Mouse (Mus musculus) MN1 (cell line): Measurements from ENCODE around the gene Myo15.
A peak's percentile ranks its signal among the peaks of the same experiment; 100 is the strongest.
"Not testable (repeated sequence)": the region's sequence is repeated elsewhere in the genome, so short reads cannot be mapped to it uniquely, and the experiment has no call there.

Experiments used
- DNase-seq: peaks from one replicate; pipeline ENCODE4 v3.0.0-alpha.2; 2016; ENCODE audit warnings: low spot score

Gene Myo15

DNA sequence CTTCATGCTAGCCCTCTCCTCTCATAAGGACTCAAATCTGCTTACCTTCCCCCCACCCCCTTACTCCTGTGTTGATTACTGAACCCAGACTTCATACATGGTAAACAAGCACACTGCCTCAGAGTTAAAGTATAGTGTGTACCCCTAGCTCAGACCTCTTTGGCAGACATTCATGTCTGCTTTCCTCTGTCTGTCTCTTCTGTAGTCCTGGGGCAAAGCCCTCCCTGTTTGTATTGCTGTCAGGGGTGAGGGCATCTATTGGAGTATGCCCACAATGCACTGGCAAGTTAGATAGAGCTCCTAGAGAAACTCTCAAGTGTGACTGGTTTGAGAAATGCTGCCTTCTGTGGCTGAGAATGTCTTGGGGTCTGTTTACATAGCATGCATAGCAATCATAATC, 84.0 kb downstream of the Myo15 start:
- DNase-seq: peak; percentile 4

DNA sequence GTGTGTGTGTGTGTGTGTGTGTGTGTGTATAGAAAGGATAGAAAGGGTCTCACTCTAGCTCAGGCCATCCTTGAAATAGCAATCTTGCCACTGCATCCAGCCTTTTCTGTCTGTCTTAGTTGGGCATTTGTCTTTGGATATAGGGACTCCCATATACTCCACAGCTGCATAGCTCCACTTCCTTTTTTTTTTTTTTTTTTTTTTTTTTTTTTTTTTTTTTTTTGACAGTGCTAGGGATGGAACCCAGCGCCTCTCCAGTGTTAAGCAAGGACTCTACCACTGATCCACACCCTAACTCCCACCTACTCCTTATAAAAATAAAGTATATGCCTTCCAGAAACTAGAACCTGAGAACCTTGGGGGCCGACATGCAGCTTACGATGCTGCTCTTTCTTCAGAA, 88.5 kb downstream of the Myo15 start:
- no peak for DNase-seq

DNA sequence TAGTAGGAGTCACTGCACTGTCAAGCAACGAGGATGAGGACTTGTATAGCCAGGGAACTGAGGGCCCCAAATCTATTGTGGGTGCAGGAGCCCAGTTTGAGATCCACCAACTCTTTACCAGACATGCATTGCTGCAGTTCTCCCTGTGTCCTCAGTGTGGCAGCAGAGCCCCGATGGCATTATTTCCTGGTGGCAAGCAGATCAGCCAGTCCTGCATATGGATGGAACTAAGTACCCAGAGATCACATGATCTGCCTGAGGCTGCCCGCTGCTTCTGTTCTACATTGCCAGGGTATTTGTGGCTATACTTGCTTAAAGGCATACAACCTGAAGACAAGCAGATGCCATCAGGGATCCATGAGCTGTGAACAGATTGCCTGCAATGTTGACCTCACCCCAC, 90.2 kb downstream of the Myo15 start:
- DNase-seq: peak; percentile 78

DNA sequence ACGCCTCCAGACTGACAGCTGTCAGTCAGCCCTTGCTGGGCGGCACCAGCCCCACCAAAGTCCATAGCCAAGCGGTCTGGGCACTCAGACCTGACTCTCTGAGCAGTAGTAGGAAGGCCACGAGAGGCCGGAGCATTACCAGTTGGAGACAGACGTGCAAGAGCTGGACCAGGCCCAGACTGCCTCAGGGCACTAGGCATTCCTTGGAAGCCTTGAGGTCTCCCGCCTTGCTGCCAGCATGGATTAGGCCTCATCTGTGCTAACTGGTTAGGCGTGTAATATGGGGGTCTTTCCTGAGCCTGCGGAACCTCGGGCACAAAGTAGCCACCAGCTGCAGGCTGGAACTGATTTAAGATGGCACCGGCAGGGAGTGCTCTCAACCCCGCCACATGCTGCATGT, 104.9 kb downstream of the Myo15 start:
- not testable (repeated sequence) for DNase-seq
